Comparison of ENCODE assay signal across 9 mouse cellular contexts in genomic region chr2:6212724-6213511, GRCm38 (mm10). TPM values are rescaled to one million over a fixed set of nuclear protein-coding genes. Genes with fewer than 3 reads are reported as not detected.
A peak's percentile ranks its signal among the peaks of the same experiment; 100 is the strongest.
DNase-seq lines count a peak whose midpoint lies in the region; ATAC-seq and TF ChIP-seq lines count a peak whose summit lies in the region.
"Had no signal": no experiment of that assay in that cellular context is flagged by ENCODE, and none has a peak within 500 bp of the region (broad histone marks: within the 10 kb centered on the region; RNA-seq: fewer than 3 reads in every experiment).

Echdc3 (minus strand) TSS chr2:6213033.

- H3K27me3 ChIP-seq in heart, embryonic 10.5 days (ENCODE audit: insufficient read depth, poor library complexity, severe bottlenecking) = no peaks in the 10 kb centered on the region
- H3K27me3 ChIP-seq in kidney, embryonic 14.5 days (ENCODE audit: control insufficient read depth, insufficient read depth, low read length) = no peaks in the 10 kb centered on the region
- H3K27me3 ChIP-seq in liver, embryonic 11.5 days (replicated peaks; ENCODE audit: control insufficient read depth, insufficient read depth, low read length) = no peaks in the 10 kb centered on the region
- H3K27me3 ChIP-seq in myocyte (ENCODE audit: control insufficient read depth, insufficient read depth, insufficient read length) = no peaks in the 10 kb centered on the region

- H3K27ac ChIP-seq in heart, embryonic 10.5 days = peak within 1 kb of the TSS; percentile 96
- peak within 1 kb of the TSS; percentile 89 for H3K27ac ChIP-seq in kidney, embryonic 14.5 days (ENCODE audit: low read depth, low read length)
- peak within 1 kb of the TSS; percentile 82 for H3K27ac ChIP-seq in liver, embryonic 11.5 days (ENCODE audit: low read depth, low read length)

- WGBS in heart, embryonic 10.5 days = under 1% methylated on average over 30 of the region's 30 CpGs
- WGBS in kidney, embryonic 14.5 days = 1% methylated on average over 30 of the region's 30 CpGs
- 4% methylated on average over 30 of the region's 30 CpGs for WGBS in liver, embryonic 11.5 days

- H3K4me1 ChIP-seq in heart, embryonic 10.5 days = peaks cover 40% of the 10 kb centered on the region
- peaks cover 16% of the 10 kb centered on the region; the same call in 1 of the 2 replicates for H3K4me1 ChIP-seq in kidney, embryonic 14.5 days (ENCODE audit: control insufficient read depth, insufficient read depth, low read length)
- peaks cover 8% of the 10 kb centered on the region for H3K4me1 ChIP-seq in liver, embryonic 11.5 days (replicated peaks; ENCODE audit: control insufficient read depth, insufficient read depth, low read length)

- no peaks in the 10 kb centered on the region for H3K9me3 ChIP-seq in heart, embryonic 10.5 days
- no peaks in the 10 kb centered on the region for H3K9me3 ChIP-seq in kidney, embryonic 14.5 days (ENCODE audit: control insufficient read depth, low read length)
- H3K9me3 ChIP-seq in liver, embryonic 11.5 days (ENCODE audit: control insufficient read depth, low read length) = no peaks in the 10 kb centered on the region

- peak within 1 kb of the TSS; percentile 65 for H3K9ac ChIP-seq in kidney, embryonic 14.5 days (ENCODE audit: low read depth, low read length)
- H3K9ac ChIP-seq in liver, embryonic 11.5 days (ENCODE audit: low read depth, low read length) = peak within 1 kb of the TSS; percentile 69

- peak; percentile 53; the same call in 1 of the 2 replicates for ATAC-seq in erythroblast, adult 5-6 weeks (replicated peaks; ENCODE audit: low FRiP score, poor library complexity, severe bottlenecking)
- peak; percentile 97 for ATAC-seq in kidney, embryonic 14.5 days (ENCODE audit: low FRiP score, low TSS enrichment)
- ATAC-seq in liver, embryonic 11.5 days (replicated peaks; ENCODE audit: low FRiP score) = peak; percentile 85

- H3K79me2 ChIP-seq in myocyte (ENCODE audit: control insufficient read depth, insufficient read depth) = no peaks in the 10 kb centered on the region

- peak within 1 kb of the TSS; percentile 66 for H3K4me3 ChIP-seq in heart, embryonic 10.5 days
- H3K4me3 ChIP-seq in kidney, embryonic 14.5 days (ENCODE audit: low read length) = peak within 1 kb of the TSS; percentile 40
- peak within 1 kb of the TSS; percentile 52 for H3K4me3 ChIP-seq in liver, embryonic 11.5 days (ENCODE audit: low read depth, low read length)
- H3K4me3 ChIP-seq in myocyte = peak within 1 kb of the TSS; percentile 36

- DNase-seq in 416B (ENCODE audit: low read depth) = peak; percentile 89
- DNase-seq in brain, adult 2 months (ENCODE audit: low read depth, low spot score) = peak; percentile 87
- DNase-seq in heart, embryonic 10.5 days (ENCODE audit: low spot score) = peak; percentile 96
- peak; percentile 90 for DNase-seq in liver, embryonic 11.5 days (ENCODE audit: low spot score)
- peak; percentile 62 to 76 for DNase-seq in spleen, postnatal 4 days (ENCODE audit: low spot score in 2 of 2)

- peak; percentile 50 for TF ChIP-seq POLR2A in myocyte (IDR thresholded peaks at IDR 0.05; ENCODE audit: insufficient read length, low read depth)

- H3K4me2 ChIP-seq in kidney, embryonic 14.5 days (replicated peaks; ENCODE audit: low read depth, low read length) = peak within 1 kb of the TSS; percentile 58
- H3K4me2 ChIP-seq in liver, embryonic 11.5 days = peak within 1 kb of the TSS; percentile 82
- peak within 1 kb of the TSS; percentile 82 for H3K4me2 ChIP-seq in myocyte (ENCODE audit: low read depth)

- peak within 1 kb of the TSS; percentile 7 for H3ac ChIP-seq in myocyte (ENCODE audit: control insufficient read depth, insufficient read length)

- no peaks in the 10 kb centered on the region for H3K36me3 ChIP-seq in heart, embryonic 10.5 days
- H3K36me3 ChIP-seq in kidney, embryonic 14.5 days (ENCODE audit: control insufficient read depth, insufficient read depth, low read length) = no peaks in the 10 kb centered on the region
- no peaks in the 10 kb centered on the region for H3K36me3 ChIP-seq in liver, embryonic 11.5 days (ENCODE audit: control insufficient read depth, insufficient read depth, low read length)
- no peaks in the 10 kb centered on the region for H3K36me3 ChIP-seq in myocyte (ENCODE audit: control insufficient read depth, insufficient read depth)

TF ChIP-seq in myocyte, 11 proteins besides CTCF, POLR2A, EP300 and RAD21:
- TF ChIP-seq CEBPB (IDR thresholded peaks at IDR 0.05; ENCODE audit: insufficient read depth, poor library complexity, severe bottlenecking) (peak; percentile 86), MYOG (IDR thresholded peaks at IDR 0.05; ENCODE audit: control insufficient read depth in 1 of 3, insufficient read depth in 1 of 3, insufficient read length in 2 of 3, low read depth in 2 of 3) (peak in 1 of 3 experiments; percentile 3), POLR2AphosphoS2 (IDR thresholded peaks at IDR 0.05; ENCODE audit: insufficient read length, low read depth) (no peak)

RNA-seq across cellular contexts. Expression of gene Echdc3, which starts in this region (rescaled TPM):
- total RNA-seq in erythroblast, adult 5-6 weeks (2015; ENCODE audit: low replicate concordance) = not detected in 2 replicates
- total RNA-seq in erythroblast, adult 5-6 weeks (2017; ENCODE audit: low replicate concordance) = 1.1 and 1.8 TPM in 2 replicates
- polyA plus RNA-seq in heart, embryonic 10.5 days (2016; fragmentation: Nextera tagmentation; extraction: Ambion mirVana) = 7.2 and 9.9 TPM in 2 replicates
- polyA plus RNA-seq in kidney, embryonic 14.5 days (2014; fragmentation: Nextera tagmentation; extraction: Ambion mirVana) = 7.0 and 7.4 TPM in 2 replicates
- 5.3 and 6.4 TPM in 2 replicates for polyA plus RNA-seq in liver, embryonic 11.5 days (2014; fragmentation: Nextera tagmentation; extraction: Ambion mirVana)
- 2.3 TPM for polyA plus RNA-seq in myocyte (2012; fragmentation: generic; extraction: Trizol)
- total RNA-seq: MEL had no signal

Comparison
In these comparisons a context has a peak if more than half of its experiments do, and no peak if none do; other contexts are left out.
1. Peak in every context shown above with its lines: DNase-seq, ATAC-seq, H3K4me3 ChIP-seq and H3K27ac ChIP-seq.